41 mouse cellular contexts compared by ENCODE assay signal in genomic region chr14:54340836-54341235, GRCm38 (mm10). TPM values are rescaled to one million over a fixed set of nuclear protein-coding genes. Genes with fewer than 3 reads are reported as not detected.
"Had no signal": no experiment of that assay in that cellular context is flagged by ENCODE, and none has a peak within 500 bp of the region (broad histone marks: within the 10 kb centered on the region; RNA-seq: fewer than 3 reads in every experiment).

No protein-coding gene starts in this region.

- H3K4me1 ChIP-seq: heart, embryonic 10.5 days; heart, embryonic 12.5 days; hindbrain, embryonic 10.5 days; hindbrain, embryonic 12.5 days; intestine, embryonic 15.5 days; limb, embryonic 10.5 days; limb, embryonic 12.5 days; liver, embryonic 13.5 days had no signal

- H3K9me3 ChIP-seq: heart, embryonic 10.5 days; heart, embryonic 12.5 days; hindbrain, embryonic 10.5 days; hindbrain, embryonic 12.5 days; intestine, embryonic 15.5 days; limb, embryonic 10.5 days; limb, embryonic 12.5 days; liver, embryonic 13.5 days had no signal

- DNase-seq: gastrocnemius, adult 2 months; gastrocnemius, postnatal 10 days; gastrocnemius, postnatal 25 days; heart, adult 18-20 months; heart, postnatal 10 days; heart, postnatal 4 days; kidney, adult 18-20 months; kidney, adult 8-10 months; kidney, postnatal 10 days; kidney, postnatal 25 days; kidney, postnatal 4 days; layer of hippocampus, adult 9-11 months; layer of hippocampus, postnatal 36 days; liver; liver, embryonic 13.5 days had no signal

- ATAC-seq: hindbrain, embryonic 16.5 days; inflammation-experienced regulatory T-cells, adult 6 months; intestine, embryonic 15.5 days; intestine, postnatal 0 days had no signal

- H3K36me3 ChIP-seq: heart, embryonic 10.5 days; heart, embryonic 12.5 days; hindbrain, embryonic 10.5 days; hindbrain, embryonic 12.5 days; intestine, embryonic 15.5 days; limb, embryonic 10.5 days; limb, embryonic 12.5 days; liver, embryonic 13.5 days had no signal

- H3K4me3 ChIP-seq: gastrocnemius, adult 2 months; heart, embryonic 10.5 days; heart, embryonic 12.5 days; hindbrain, embryonic 10.5 days; hindbrain, embryonic 12.5 days; intestine, embryonic 15.5 days; layer of hippocampus, adult 2 months; limb, embryonic 10.5 days; limb, embryonic 12.5 days; liver, embryonic 13.5 days had no signal

- H3K27ac ChIP-seq: gastrocnemius, adult 2 months; heart, embryonic 10.5 days; hindbrain, embryonic 10.5 days; hindbrain, embryonic 12.5 days; hindbrain, embryonic 14.5 days; intestine, embryonic 15.5 days; layer of hippocampus, adult 2 months; limb, embryonic 10.5 days; limb, embryonic 12.5 days; liver, embryonic 13.5 days had no signal

- H3K27me3 ChIP-seq: heart, embryonic 12.5 days; hindbrain, embryonic 12.5 days; intestine, embryonic 15.5 days; limb, embryonic 12.5 days; liver, embryonic 13.5 days had no signal

RNA-seq across cellular contexts. Expression of gene Olfr49, which starts 56.1 kb away (rescaled TPM):
- total RNA-seq: gastrocnemius, adult 2 months; gastrocnemius, postnatal 10 days; gastrocnemius, postnatal 25 days; gastrocnemius, postnatal 4 days; granulocyte monocyte progenitor cell, adult 5-6 weeks; heart, adult 18-20 months; heart, adult 8-10 months; heart, postnatal 10 days; heart, postnatal 25 days; heart, postnatal 4 days; layer of hippocampus, adult 2 months; layer of hippocampus, postnatal 14 days; layer of hippocampus, postnatal 36 days; left cerebral cortex, adult 18-20 months; left cerebral cortex, adult 8-10 months; left cerebral cortex, postnatal 10 days; left cerebral cortex, postnatal 36 days had no signal
- polyA plus RNA-seq: heart, embryonic 12.5 days; heart, embryonic 16.5 days; hindbrain, embryonic 10.5 days; hindbrain, embryonic 12.5 days; hindbrain, embryonic 14.5 days; hindbrain, embryonic 16.5 days; intestine, embryonic 15.5 days; kidney, embryonic 14.5 days; kidney, embryonic 16.5 days; limb, embryonic 10.5 days; limb, embryonic 12.5 days; limb, embryonic 14.5 days; liver, embryonic 11.5 days; liver, embryonic 13.5 days had no signal
